Mouse (Mus musculus): ENCODE results near the gene Prrg2. TPM values are rescaled to one million over a fixed set of nuclear protein-coding genes. Genes with fewer than 3 reads are reported as not detected.

Prrg2 gene
- polyA plus RNA-seq, 1 experiment = 19.9 TPM

- no peaks in the 10 kb centered on the region for H3K4me1 ChIP-seq (ENCODE audit: control insufficient read depth, insufficient read depth, insufficient read length)
- no peak for DNase-seq (ENCODE audit: low read depth in 1 of 2, low spot score in 2 of 2)
- 95% methylated on average over 11 of the region's 11 CpGs for WGBS
Observed at GRCm38 (mm10) chr7:45036702-45037101, 25.8 kb downstream of the Prrg2 start.

GRCm38 (mm10) chr7:45035631-45036030, 26.8 kb downstream of the Prrg2 start:
- DNase-seq (ENCODE audit: low read depth in 1 of 2, low spot score in 2 of 2) = no peak
- Histone ChIP-seq H3K27me3 (ENCODE audit: control insufficient read depth, insufficient read depth, low read length) (no peaks in the 10 kb centered on the region), H3K4me1 (ENCODE audit: control insufficient read depth, insufficient read depth, insufficient read length) (no peaks in the 10 kb centered on the region), H3K36me3 (ENCODE audit: control insufficient read depth, insufficient read depth, low read length) (peaks cover 38% of the 10 kb centered on the region), H3K27ac (ENCODE audit: insufficient read depth, low read length) (no peak overlapping the region), H3K4me3 (ENCODE audit: extremely low read depth, insufficient read depth, insufficient read length) (no peak overlapping the region)
- TF ChIP-seq POLR2A (IDR thresholded peaks at IDR 0.05; ENCODE audit: low read depth, low read length) = no peak
- no peak for TF ChIP-seq CTCF (IDR thresholded peaks at IDR 0.05; ENCODE audit: extremely low read depth, insufficient read depth, insufficient read length, insufficient replicate concordance)
- 79% methylated on average over 3 of the region's 3 CpGs for WGBS

More at GRCm38 (mm10) chr7:45036702-45037101, 25.8 kb downstream of the Prrg2 start:
- Histone ChIP-seq H3K27me3 (ENCODE audit: control insufficient read depth, insufficient read depth, low read length) (no peaks in the 10 kb centered on the region), H3K36me3 (ENCODE audit: control insufficient read depth, insufficient read depth, low read length) (peaks cover 37% of the 10 kb centered on the region), H3K27ac (ENCODE audit: insufficient read depth, low read length) (no peak overlapping the region), H3K4me3 (ENCODE audit: extremely low read depth, insufficient read depth, insufficient read length) (no peak overlapping the region)
- TF ChIP-seq POLR2A (IDR thresholded peaks at IDR 0.05; ENCODE audit: low read depth, low read length) = no peak
- TF ChIP-seq CTCF (IDR thresholded peaks at IDR 0.05; ENCODE audit: extremely low read depth, insufficient read depth, insufficient read length, insufficient replicate concordance) = no peak

GRCm38 (mm10) chr7:45033722-45034359, 28.6 kb downstream of the Prrg2 start:
- Histone ChIP-seq H3K4me3 (ENCODE audit: extremely low read depth, insufficient read depth, insufficient read length) (no peak overlapping the region), H3K27ac (ENCODE audit: insufficient read depth, low read length) (no peak overlapping the region), H3K27me3 (ENCODE audit: control insufficient read depth, insufficient read depth, low read length) (no peaks in the 10 kb centered on the region), H3K36me3 (ENCODE audit: control insufficient read depth, insufficient read depth, low read length) (peaks cover 42% of the 10 kb centered on the region), H3K4me1 (ENCODE audit: control insufficient read depth, insufficient read depth, insufficient read length) (no peaks in the 10 kb centered on the region)
- no peak for DNase-seq (ENCODE audit: low read depth in 1 of 2, low spot score in 2 of 2)
- TF ChIP-seq POLR2A (IDR thresholded peaks at IDR 0.05; ENCODE audit: low read depth, low read length) = no peak
- 94% methylated on average over 19 of the region's 19 CpGs for WGBS

GRCm38 (mm10) chr7:45030857-45031256, 31.6 kb downstream of the Prrg2 start:
- TF ChIP-seq CTCF (IDR thresholded peaks at IDR 0.05; ENCODE audit: extremely low read depth, insufficient read depth, insufficient read length, insufficient replicate concordance) = no peak
- TF ChIP-seq POLR2A (IDR thresholded peaks at IDR 0.05; ENCODE audit: low read depth, low read length) = no peak
- 93% methylated on average over 8 of the region's 8 CpGs for WGBS

GRCm38 (mm10) chr7:45029995-45030394, 32.5 kb downstream of the Prrg2 start:
- Histone ChIP-seq H3K4me1 (ENCODE audit: control insufficient read depth, insufficient read depth, insufficient read length) (no peaks in the 10 kb centered on the region), H3K4me3 (ENCODE audit: extremely low read depth, insufficient read depth, insufficient read length) (no peak overlapping the region), H3K36me3 (ENCODE audit: control insufficient read depth, insufficient read depth, low read length) (peaks cover 50% of the 10 kb centered on the region), H3K27me3 (ENCODE audit: control insufficient read depth, insufficient read depth, low read length) (no peaks in the 10 kb centered on the region), H3K27ac (ENCODE audit: insufficient read depth, low read length) (no peak overlapping the region)
- WGBS = 91% methylated on average over 6 of the region's 6 CpGs
- no peak for DNase-seq (ENCODE audit: low read depth in 1 of 2, low spot score in 2 of 2)
- TF ChIP-seq CTCF (IDR thresholded peaks at IDR 0.05; ENCODE audit: extremely low read depth, insufficient read depth, insufficient read length, insufficient replicate concordance) = no peak
- no peak for TF ChIP-seq POLR2A (IDR thresholded peaks at IDR 0.05; ENCODE audit: low read depth, low read length)

More at GRCm38 (mm10) chr7:45030857-45031256, 31.6 kb downstream of the Prrg2 start:
- Histone ChIP-seq H3K4me3 (ENCODE audit: extremely low read depth, insufficient read depth, insufficient read length) (no peak overlapping the region), H3K4me1 (ENCODE audit: control insufficient read depth, insufficient read depth, insufficient read length) (no peaks in the 10 kb centered on the region), H3K27ac (ENCODE audit: insufficient read depth, low read length) (no peak overlapping the region), H3K36me3 (ENCODE audit: control insufficient read depth, insufficient read depth, low read length) (peaks cover 51% of the 10 kb centered on the region), H3K27me3 (ENCODE audit: control insufficient read depth, insufficient read depth, low read length) (no peaks in the 10 kb centered on the region)
- DNase-seq (ENCODE audit: low read depth in 1 of 2, low spot score in 2 of 2) = no peak

- WGBS = 95% methylated on average over 11 of the region's 11 CpGs
- TF ChIP-seq POLR2A (IDR thresholded peaks at IDR 0.05; ENCODE audit: low read depth, low read length) (no peak), CTCF (IDR thresholded peaks at IDR 0.05; ENCODE audit: extremely low read depth, insufficient read depth, insufficient read length, insufficient replicate concordance) (no peak)
- Histone ChIP-seq H3K27ac (ENCODE audit: insufficient read depth, low read length) (no peak overlapping the region), H3K4me3 (ENCODE audit: extremely low read depth, insufficient read depth, insufficient read length) (no peak overlapping the region), H3K4me1 (ENCODE audit: control insufficient read depth, insufficient read depth, insufficient read length) (no peaks in the 10 kb centered on the region), H3K27me3 (ENCODE audit: control insufficient read depth, insufficient read depth, low read length) (no peaks in the 10 kb centered on the region), H3K36me3 (ENCODE audit: control insufficient read depth, insufficient read depth, low read length) (peaks cover 36% of the 10 kb centered on the region)
- no peak for DNase-seq (ENCODE audit: low read depth in 1 of 2, low spot score in 2 of 2)
Observed at GRCm38 (mm10) chr7:45028351-45028750, 34.1 kb downstream of the Prrg2 start.

- TF ChIP-seq CTCF (IDR thresholded peaks at IDR 0.05; ENCODE audit: extremely low read depth, insufficient read depth, insufficient read length, insufficient replicate concordance) (no peak), POLR2A (IDR thresholded peaks at IDR 0.05; ENCODE audit: low read depth, low read length) (no peak)
- Histone ChIP-seq H3K36me3 (ENCODE audit: control insufficient read depth, insufficient read depth, low read length) (peaks cover 33% of the 10 kb centered on the region), H3K27me3 (ENCODE audit: control insufficient read depth, insufficient read depth, low read length) (no peaks in the 10 kb centered on the region), H3K4me3 (ENCODE audit: extremely low read depth, insufficient read depth, insufficient read length) (no peak overlapping the region), H3K27ac (ENCODE audit: insufficient read depth, low read length) (no peak overlapping the region), H3K4me1 (ENCODE audit: control insufficient read depth, insufficient read depth, insufficient read length) (no peaks in the 10 kb centered on the region)
- WGBS = 96% methylated on average over 9 of the region's 9 CpGs
- no peak for DNase-seq (ENCODE audit: low read depth in 1 of 2, low spot score in 2 of 2)
Observed at GRCm38 (mm10) chr7:45027761-45028160, 34.7 kb downstream of the Prrg2 start.

Measured in spleen, adult 2 months (tissue).